Mouse (Mus musculus) fibroblast of lung, adult 2 months (primary cell): ENCODE measurements around the gene Mrgpre.

Experiments
- DNase-seq: peaks from one replicate; pipeline ENCODE4 v3.0.0-alpha.2; 2011; ENCODE audit warnings: low read depth

Gene Mrgpre

GRCm38 (mm10) chr7:143739511-143740461, 44.5 kb downstream of the Mrgpre start:
- peak; percentile 51 for DNase-seq

DNA sequence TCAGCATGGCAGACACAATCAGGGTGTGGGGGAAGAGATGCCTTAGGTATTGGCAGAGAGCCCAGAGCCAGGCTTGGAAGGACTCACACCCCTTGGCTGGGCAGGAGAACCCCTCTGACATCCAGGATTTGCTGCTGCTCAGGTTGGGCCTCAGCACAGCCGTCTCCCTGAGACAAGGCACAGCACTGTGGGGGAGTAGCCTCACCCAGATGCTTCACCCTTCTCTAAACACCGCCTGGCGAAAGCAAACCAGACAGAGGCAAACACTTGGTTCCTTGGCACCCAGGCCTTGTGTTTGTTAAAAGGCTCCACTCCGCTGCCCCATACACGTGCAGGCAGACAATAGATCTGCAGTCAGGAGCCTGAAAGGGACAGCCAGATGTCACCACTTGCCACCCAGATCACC, 45.7 kb downstream of the Mrgpre start:
- no peak for DNase-seq

GRCm38 (mm10) chr7:143738194-143738593, 46.1 kb downstream of the Mrgpre start:
- no peak for DNase-seq

DNA sequence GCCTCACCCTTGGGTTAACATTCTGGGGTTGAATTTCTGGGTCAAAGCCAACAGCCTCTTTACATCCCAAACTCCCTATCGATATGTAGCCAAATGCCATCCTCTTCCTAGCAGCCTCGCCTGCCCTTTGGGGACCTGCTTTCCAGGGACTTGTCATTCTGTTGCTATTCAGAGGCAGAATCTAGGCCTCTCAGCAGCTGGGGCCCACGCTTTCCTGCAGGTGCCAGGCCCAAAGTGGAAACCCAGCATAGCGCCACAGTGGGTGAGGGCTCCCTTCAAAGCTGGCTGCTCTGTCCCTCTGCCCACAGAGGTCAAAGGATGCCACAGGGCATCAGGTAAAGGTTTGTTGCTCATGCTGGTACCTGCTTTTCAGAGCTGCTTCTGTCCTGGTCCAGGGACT, 50.6 kb downstream of the Mrgpre start:
- no peak for DNase-seq

DNA sequence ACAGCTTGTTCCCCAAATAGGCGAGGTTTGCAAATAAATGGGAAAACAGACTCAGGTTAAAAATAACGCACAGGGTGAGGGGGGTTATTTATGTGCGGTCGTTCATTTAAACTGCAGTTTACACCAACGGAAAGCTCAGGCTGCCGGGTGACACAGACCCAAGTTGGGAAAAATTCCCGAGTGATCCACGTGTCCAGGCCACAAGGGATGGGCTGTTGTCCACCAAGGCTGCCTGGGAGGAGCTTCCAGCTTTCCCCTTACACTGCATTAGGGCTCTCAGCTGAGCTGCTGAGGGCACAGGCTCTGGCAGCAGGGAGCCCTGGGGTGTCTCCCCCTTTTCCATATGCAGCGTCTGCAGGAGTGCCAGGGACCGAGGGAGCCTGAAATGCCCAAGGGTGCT, 54.4 kb downstream of the Mrgpre start:
- peak; percentile 29 for DNase-seq
